Comparison of ENCODE assay signal across 32 mouse cellular contexts in the genomic region with DNA sequence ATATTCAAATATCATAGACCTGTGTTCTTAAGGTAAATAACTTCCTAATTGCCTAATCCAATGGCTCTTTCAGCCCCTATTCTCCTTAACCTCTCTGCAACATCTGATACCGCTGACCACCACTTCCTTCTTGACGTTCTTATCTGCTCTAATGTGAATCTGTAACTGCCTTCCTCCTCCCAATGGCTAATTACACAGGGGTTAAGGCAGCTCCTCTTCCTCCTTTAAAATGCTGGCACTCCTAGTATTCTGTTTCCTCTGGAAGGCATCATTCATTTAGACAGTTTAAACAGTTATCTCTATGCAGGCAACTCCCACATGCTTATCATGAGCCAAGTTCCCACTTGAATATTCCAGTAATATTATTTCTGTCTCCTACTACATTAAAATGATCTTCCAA. TPM values are rescaled to one million over a fixed set of nuclear protein-coding genes. Genes with fewer than 3 reads are reported as not detected.
DNase-seq lines count a peak whose midpoint lies in the region; ATAC-seq lines count a peak whose summit lies in the region.
"Had no signal": no experiment of that assay in that cellular context is flagged by ENCODE, and none has a peak within 500 bp of the region (broad histone marks: within the 10 kb centered on the region; RNA-seq: fewer than 3 reads in every experiment).

No protein-coding gene starts in this region.

- H3K9ac ChIP-seq in hindbrain, embryonic 11.5 days (ENCODE audit: low read depth, low read length), result no peak overlapping the region
- H3K9ac ChIP-seq: heart, embryonic 15.5 days; hindbrain, embryonic 15.5 days; limb, embryonic 12.5 days; midbrain, embryonic 15.5 days; neural tube, embryonic 15.5 days had no signal

- DNase-seq in heart, adult 11 months, result peak; percentile 11
- DNase-seq in heart, postnatal 4 days, result no peak
- peak; percentile 28 for DNase-seq in lung, postnatal 36 days
- no peak for DNase-seq in lung, postnatal 14 days
- DNase-seq in hindbrain, embryonic 11.5 days (ENCODE audit: low spot score), result no peak
- DNase-seq in layer of hippocampus, adult 8-10 months (ENCODE audit: low spot score in 2 of 2), result no peak
- DNase-seq: adrenal gland, adult 2 months; adrenal gland, postnatal 36 days; cerebellum, adult 18-20 months; cerebellum, postnatal 10 days; gastrocnemius, postnatal 10 days; kidney, adult 18-20 months; kidney, postnatal 4 days; layer of hippocampus, adult 9-11 months; lung, adult 2 months; lung, postnatal 4 days; retina, postnatal 1 day; spleen, adult 18-20 months; thymus, postnatal 14 days had no signal

- peak; percentile 67 for ATAC-seq in megakaryocyte, adult 5-6 weeks (ENCODE audit: poor library complexity, severe bottlenecking)
- ATAC-seq in hindbrain, embryonic 11.5 days (ENCODE audit: low FRiP score), result no peak
- ATAC-seq: activated CD4-positive, CD25-positive, alpha-beta regulatory T cell, adult 4 months; forebrain, embryonic 16.5 days; midbrain, embryonic 15.5 days had no signal

- H3K27me3 ChIP-seq in hindbrain, embryonic 11.5 days (ENCODE audit: control insufficient read depth, insufficient read depth, low read length), result no peaks in the 10 kb centered on the region
- H3K27me3 ChIP-seq: heart, embryonic 15.5 days; hindbrain, embryonic 15.5 days; limb, embryonic 12.5 days; midbrain, embryonic 15.5 days; neural tube, embryonic 15.5 days had no signal

- H3K27ac ChIP-seq in hindbrain, embryonic 11.5 days (ENCODE audit: low read depth, low read length), result no peak overlapping the region
- H3K27ac ChIP-seq: heart, embryonic 10.5 days; heart, embryonic 15.5 days; hindbrain, embryonic 15.5 days; kidney, postnatal 0 days; limb, embryonic 12.5 days; midbrain, embryonic 10.5 days; midbrain, embryonic 15.5 days; neural tube, embryonic 15.5 days had no signal

- no peaks in the 10 kb centered on the region for H3K9me3 ChIP-seq in hindbrain, embryonic 11.5 days (ENCODE audit: control insufficient read depth, low read length)
- H3K9me3 ChIP-seq: heart, embryonic 10.5 days; heart, embryonic 15.5 days; hindbrain, embryonic 15.5 days; limb, embryonic 12.5 days; midbrain, embryonic 10.5 days; midbrain, embryonic 15.5 days; neural tube, embryonic 15.5 days had no signal

- H3K4me1 ChIP-seq in hindbrain, embryonic 11.5 days (replicated peaks; ENCODE audit: control insufficient read depth, insufficient read depth, low read length), result no peaks in the 10 kb centered on the region
- H3K4me1 ChIP-seq: limb, embryonic 12.5 days; midbrain, embryonic 10.5 days; midbrain, embryonic 15.5 days had no signal

- H3K36me3 ChIP-seq in hindbrain, embryonic 11.5 days (ENCODE audit: control insufficient read depth, insufficient read depth, low read length), result peaks cover 8% of the 10 kb centered on the region

- WGBS in hindbrain, embryonic 11.5 days, result 83% methylated on average over 2 of the region's 2 CpGs

- no peak overlapping the region for H3K4me3 ChIP-seq in hindbrain, embryonic 11.5 days (ENCODE audit: low read depth, low read length)
- H3K4me3 ChIP-seq: erythroblast, embryonic 14.5 days; heart, embryonic 10.5 days; heart, embryonic 15.5 days; hindbrain, embryonic 15.5 days; limb, embryonic 12.5 days; midbrain, embryonic 10.5 days; midbrain, embryonic 15.5 days; neural tube, embryonic 15.5 days had no signal

- H3K4me2 ChIP-seq in hindbrain, embryonic 11.5 days (replicated peaks; ENCODE audit: low read depth, low read length), result no peak overlapping the region
- H3K4me2 ChIP-seq: heart, embryonic 15.5 days; hindbrain, embryonic 15.5 days; limb, embryonic 12.5 days; liver, embryonic 11.5 days; midbrain, embryonic 15.5 days; neural tube, embryonic 15.5 days had no signal

RNA-seq across cellular contexts. Expression of a gene that starts 53.5 kb away (rescaled TPM):
- total RNA-seq in heart, postnatal 4 days (2021), result 1 to 10 TPM in 1 of 2 experiments, under 1 TPM in 1; 0.72 to 1.2 TPM
- 22.3 and 25.1 TPM in 2 replicates for total RNA-seq in megakaryocyte, adult 5-6 weeks (2015)
- total RNA-seq in megakaryocyte, adult 5-6 weeks (2017), result 33.0 and 43.3 TPM in 2 replicates
- polyA plus RNA-seq in hindbrain, embryonic 11.5 days (2014; fragmentation: Nextera tagmentation; extraction: Ambion mirVana), result 0.69 and 1.4 TPM in 2 replicates
- total RNA-seq in layer of hippocampus, adult 8-10 months (2022), result 10 to 100 TPM in 2 of 4 experiments, 1 to 10 TPM in 2; 2.1 to 16.8 (median 7.6) TPM

RNA-seq across cellular contexts. Expression of a gene that starts 54.3 kb away (rescaled TPM):
- 10 to 100 TPM; 73.4 to 75.5 TPM for total RNA-seq in heart, postnatal 4 days (2021)
- 54.5 and 60.9 TPM in 2 replicates for total RNA-seq in megakaryocyte, adult 5-6 weeks (2015)
- total RNA-seq in megakaryocyte, adult 5-6 weeks (2017), result 9.5 and 21.8 TPM in 2 replicates
- 26.6 and 38.4 TPM in 2 replicates for polyA plus RNA-seq in hindbrain, embryonic 11.5 days (2014; fragmentation: Nextera tagmentation; extraction: Ambion mirVana)
- total RNA-seq in layer of hippocampus, adult 8-10 months (2022), result 10 to 100 TPM; 64.8 to 69.9 (median 67.6) TPM

Comparison
In these comparisons a context has a peak if more than half of its experiments do, and no peak if none do; other contexts are left out.
1. DNase-seq: peak in heart, adult 11 months (single experiment) and lung, postnatal 36 days (single experiment); none in heart, postnatal 4 days (single experiment), lung, postnatal 14 days (single experiment), hindbrain, embryonic 11.5 days (single experiment) and layer of hippocampus, adult 8-10 months (0 of 2).